Mouse (Mus musculus) megakaryocyte, embryonic 14.5 days (primary cell): ENCODE results near the gene Fignl2. TPM values are rescaled to one million over a fixed set of nuclear protein-coding genes. Genes with fewer than 3 reads are reported as not detected.
A peak's percentile ranks its signal among the peaks of the same experiment; 100 is the strongest.

Experiments used
- H3K27me3 ChIP-seq: replicated peaks from 2 replicates; pipeline ENCODE3; 2012; ENCODE audit warnings: inconsistent platforms
- H3K36me3 ChIP-seq: replicated peaks from 2 replicates; pipeline ENCODE3; 2012; ENCODE audit warnings: low read length, inconsistent platforms, mixed read lengths
- H3K4me1 ChIP-seq: 2 replicates; pipeline ENCODE4 v1.6.1; 2012; ENCODE audit warnings: inconsistent platforms
- H3K4me3 ChIP-seq: replicated peaks from 2 replicates; pipeline ENCODE3; 2012; ENCODE audit warnings: moderate library complexity, mild to moderate bottlenecking, inconsistent platforms
- H3K9me3 ChIP-seq: 2 replicates; pipeline ENCODE4 v1.6.1; 2012; ENCODE audit warnings: inconsistent platforms
- FLI1 ChIP-seq: IDR thresholded peaks from 2 replicates; pipeline ENCODE4 v1.6.1; 2012; ENCODE audit warnings: low read length, inconsistent platforms, mixed read lengths
- GATA1 ChIP-seq: IDR thresholded peaks from 3 replicates; pipeline ENCODE4 v1.6.1; 2012; ENCODE audit warnings: mixed read lengths, low read length, inconsistent platforms, borderline replicate concordance
- polyA plus RNA-seq: library from polyadenylated mRNA; stranded (reverse); fragments of >175 nt; gene quantifications from 2 replicates; pipeline ENCODE4 v1.2.3, GENCODE M21; 2012; ENCODE audit warnings: low replicate concordance; ENCODE audit not compliant: insufficient read depth

Gene Fignl2
- polyA plus RNA-seq, 1 experiment, result 0.94 TPM

GRCm38 (mm10) chr15:101056225-101056624, 22.1 kb downstream of the Fignl2 start:
- H3K4me1 ChIP-seq, result peaks cover 4% of the 10 kb centered on the region; the same call in 1 of the 2 replicates
- H3K36me3 ChIP-seq, result no peaks in the 10 kb centered on the region
- H3K9me3 ChIP-seq, result peaks cover 11% of the 10 kb centered on the region
- no peak overlapping the region for H3K4me3 ChIP-seq
- TF ChIP-seq FLI1 (no peak), GATA1 (no peak)
- peaks cover 95% of the 10 kb centered on the region for H3K27me3 ChIP-seq

DNA sequence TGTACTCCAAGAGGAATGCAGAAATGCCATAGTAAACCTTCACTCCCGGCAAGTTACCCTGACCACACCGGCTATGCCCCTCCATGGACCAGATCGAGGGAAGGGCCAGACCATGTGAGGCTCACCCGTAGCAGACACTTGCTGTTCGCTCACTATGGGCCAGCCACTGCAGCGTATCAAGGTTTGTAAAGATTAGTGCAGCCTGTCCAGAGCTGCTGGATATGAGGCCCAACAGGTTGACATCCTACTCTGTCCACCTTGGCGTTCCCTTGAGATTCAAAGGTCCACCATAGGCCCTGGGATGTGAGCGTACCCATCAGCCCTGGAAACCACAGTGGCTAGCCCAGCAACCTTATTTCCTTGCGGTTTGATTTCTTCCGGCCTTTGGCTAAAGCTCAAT, 23.8 kb downstream of the Fignl2 start:
- H3K27me3 ChIP-seq, result peaks cover 95% of the 10 kb centered on the region
- H3K9me3 ChIP-seq, result peaks cover 11% of the 10 kb centered on the region
- no peak overlapping the region for H3K4me3 ChIP-seq
- H3K36me3 ChIP-seq, result no peaks in the 10 kb centered on the region
- peaks cover 10% of the 10 kb centered on the region for H3K4me1 ChIP-seq
- TF ChIP-seq FLI1 (no peak), GATA1 (no peak)

- Histone ChIP-seq H3K4me3 (no peak overlapping the region), H3K9me3 (peaks cover 11% of the 10 kb centered on the region), H3K36me3 (no peaks in the 10 kb centered on the region), H3K27me3 (peaks cover 96% of the 10 kb centered on the region), H3K4me1 (peaks cover 10% of the 10 kb centered on the region)
- TF ChIP-seq GATA1, result no peak
- no peak for TF ChIP-seq FLI1
Observed at GRCm38 (mm10) chr15:101053832-101054459, 24.4 kb downstream of the Fignl2 start.

GRCm38 (mm10) chr15:101052560-101053501, 25.5 kb downstream of the Fignl2 start:
- Histone ChIP-seq H3K36me3 (no peaks in the 10 kb centered on the region), H3K4me3 (no peak overlapping the region), H3K9me3 (peaks cover 11% of the 10 kb centered on the region), H3K27me3 (peaks cover 98% of the 10 kb centered on the region), H3K4me1 (peaks cover 10% of the 10 kb centered on the region)
- TF ChIP-seq FLI1, result no peak
- no peak for TF ChIP-seq GATA1

GRCm38 (mm10) chr15:101051869-101052268, 26.5 kb downstream of the Fignl2 start:
- no peaks in the 10 kb centered on the region for H3K36me3 ChIP-seq
- peaks cover 14% of the 10 kb centered on the region for H3K4me1 ChIP-seq
- H3K9me3 ChIP-seq, result peaks cover 11% of the 10 kb centered on the region
- H3K27me3 ChIP-seq, result peaks cover 98% of the 10 kb centered on the region
- no peak overlapping the region for H3K4me3 ChIP-seq
- no peak for TF ChIP-seq FLI1
- no peak for TF ChIP-seq GATA1

GRCm38 (mm10) chr15:101048338-101048896, 29.9 kb downstream of the Fignl2 start:
- peaks cover 24% of the 10 kb centered on the region for H3K4me1 ChIP-seq
- no peaks in the 10 kb centered on the region for H3K36me3 ChIP-seq
- no peak overlapping the region for H3K4me3 ChIP-seq
- TF ChIP-seq FLI1 (no peak), GATA1 (no peak)
- H3K27me3 ChIP-seq, result peaks cover 97% of the 10 kb centered on the region
- peaks cover 11% of the 10 kb centered on the region for H3K9me3 ChIP-seq

DNA sequence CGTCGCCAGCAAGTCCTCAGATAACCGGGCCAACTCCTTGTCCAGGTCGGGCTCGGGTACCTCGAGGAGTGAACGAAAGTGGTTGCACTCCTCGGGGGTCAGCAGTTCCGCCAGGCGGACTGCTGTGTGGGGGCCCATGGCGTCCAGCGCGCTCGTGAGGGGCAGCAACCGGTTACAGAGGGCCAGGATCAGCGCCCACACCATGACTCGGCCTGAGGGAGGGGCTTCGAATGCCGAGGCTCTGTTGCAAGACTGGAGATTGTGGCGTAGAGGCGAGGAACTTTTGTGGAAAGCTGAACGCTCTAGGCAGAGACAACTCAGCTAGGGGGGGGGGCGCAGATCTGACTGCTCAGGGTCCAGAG, 31.2 kb downstream of the Fignl2 start, which contains the start of gene Gm47841:
Gene Gm47841 (minus strand): TSS at position 204 of the 362 bp plus-strand sequence.
- peaks cover 20% of the 10 kb centered on the region for H3K4me1 ChIP-seq
- no peak for TF ChIP-seq FLI1
- no peak for TF ChIP-seq GATA1
- peak within 1 kb of the TSS; percentile 73 for H3K4me3 ChIP-seq
- H3K36me3 ChIP-seq, result no peaks in the 10 kb centered on the region
- peaks cover 94% of the 10 kb centered on the region for H3K27me3 ChIP-seq
- no peaks in the 10 kb centered on the region for H3K9me3 ChIP-seq

DNA sequence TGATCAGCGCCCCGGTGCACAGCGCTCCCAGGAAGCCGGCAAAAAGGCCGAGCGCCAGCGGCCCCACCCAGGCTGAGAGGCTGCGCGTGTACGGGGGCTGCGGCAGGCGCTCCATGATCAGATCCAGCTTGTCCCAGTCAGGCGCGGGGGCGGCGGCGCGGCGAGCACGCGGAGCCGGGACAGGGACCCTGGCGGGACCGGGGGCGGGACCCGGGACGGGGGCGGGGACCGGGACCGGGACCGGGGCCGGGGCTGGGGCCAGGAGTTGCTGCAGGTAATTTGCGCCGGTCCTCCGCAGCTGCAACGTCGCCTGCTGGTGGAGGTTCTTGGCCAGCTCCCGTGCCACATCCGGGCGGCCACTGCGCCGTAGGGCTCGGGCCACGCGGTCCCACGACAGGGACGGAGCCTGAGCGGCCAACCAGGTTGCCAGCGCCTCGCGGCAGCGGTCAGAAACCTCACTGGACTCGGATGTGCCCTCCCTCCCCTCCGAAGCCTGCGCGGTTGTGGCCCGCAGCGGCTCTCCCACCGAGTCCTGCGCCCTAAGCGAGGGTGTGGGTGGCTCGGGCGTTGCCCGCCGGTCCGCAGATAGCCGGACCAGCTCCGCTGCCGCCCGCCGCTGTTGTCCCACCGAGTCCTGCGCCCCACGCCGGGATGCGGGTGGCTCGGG, 31.7 kb downstream of the Fignl2 start:
- H3K4me3 ChIP-seq, result peak overlapping the region; percentile 73
- H3K4me1 ChIP-seq, result peaks cover 20% of the 10 kb centered on the region
- no peaks in the 10 kb centered on the region for H3K36me3 ChIP-seq
- TF ChIP-seq FLI1 (no peak), GATA1 (no peak)
- peaks cover 94% of the 10 kb centered on the region for H3K27me3 ChIP-seq
- no peaks in the 10 kb centered on the region for H3K9me3 ChIP-seq

- TF ChIP-seq GATA1 (no peak), FLI1 (no peak)
- Histone ChIP-seq H3K4me3 (peak overlapping the region; percentile 14), H3K36me3 (no peaks in the 10 kb centered on the region), H3K4me1 (peaks cover 19% of the 10 kb centered on the region), H3K27me3 (peaks cover 93% of the 10 kb centered on the region), H3K9me3 (no peaks in the 10 kb centered on the region)
Observed at GRCm38 (mm10) chr15:101046039-101046526, 32.3 kb downstream of the Fignl2 start.
